Mouse (Mus musculus) right cerebral cortex, adult 18-20 months (tissue): ENCODE results near the gene L1td1.
"Not testable (repeated sequence)": the region's sequence is repeated elsewhere in the genome, so short reads cannot be mapped to it uniquely, and the experiment has no call there.

Experiments used
- DNase-seq: peaks from one replicate; pipeline ENCODE4 v3.0.0; 2022; ENCODE audit warnings: mixed read lengths

L1td1 gene

GRCm38 (mm10) chr4:98726590-98727237 is at the start of gene L1td1:
TSS of gene L1td1 (plus strand) at chr4:98726734.
- DNase-seq = no peak

GRCm38 (mm10) chr4:98677506-98677905 is 49.0 kb upstream of the L1td1 start:
- no peak for DNase-seq

GRCm38 (mm10) chr4:98686678-98687267 is 39.8 kb upstream of the L1td1 start:
- no peak for DNase-seq

GRCm38 (mm10) chr4:98688116-98688515 is 38.4 kb upstream of the L1td1 start:
- no peak for DNase-seq

GRCm38 (mm10) chr4:98688520-98688919 is 38.0 kb upstream of the L1td1 start:
- no peak for DNase-seq

GRCm38 (mm10) chr4:98689988-98690387 is 36.5 kb upstream of the L1td1 start:
- no peak for DNase-seq

GRCm38 (mm10) chr4:98693465-98694185 is 32.9 kb upstream of the L1td1 start:
- DNase-seq = no peak

- no peak for DNase-seq
Observed at GRCm38 (mm10) chr4:98697932-98698331, 28.6 kb upstream of the L1td1 start.

- DNase-seq = no peak
Observed at GRCm38 (mm10) chr4:98698921-98699320, 27.6 kb upstream of the L1td1 start.

GRCm38 (mm10) chr4:98700156-98700555 is 26.4 kb upstream of the L1td1 start:
- DNase-seq = no peak

GRCm38 (mm10) chr4:98702201-98702894 is 24.2 kb upstream of the L1td1 start:
- DNase-seq = peak; percentile 68

- DNase-seq = no peak
Observed at GRCm38 (mm10) chr4:98710891-98711290, 15.6 kb upstream of the L1td1 start.

- no peak for DNase-seq
Observed at GRCm38 (mm10) chr4:98717735-98718546, 8.6 kb upstream of the L1td1 start.

GRCm38 (mm10) chr4:98718547-98718917 is 8.0 kb upstream of the L1td1 start:
- no peak for DNase-seq

- peak; percentile 41 for DNase-seq
Observed at GRCm38 (mm10) chr4:98722454-98722853, 4.1 kb upstream of the L1td1 start.

GRCm38 (mm10) chr4:98724682-98725081 is 1.9 kb upstream of the L1td1 start:
- not testable (repeated sequence) for DNase-seq

- no peak for DNase-seq
Observed at GRCm38 (mm10) chr4:98725439-98725838, 1.1 kb upstream of the L1td1 start.

GRCm38 (mm10) chr4:98727295-98727958 is 893 bp downstream of the L1td1 start:
- no peak for DNase-seq

GRCm38 (mm10) chr4:98727959-98728347 is 1.4 kb downstream of the L1td1 start:
- DNase-seq = no peak

- DNase-seq = no peak
Observed at GRCm38 (mm10) chr4:98728716-98729115, 2.2 kb downstream of the L1td1 start.

GRCm38 (mm10) chr4:98733660-98734059 is 7.1 kb downstream of the L1td1 start:
- no peak for DNase-seq

GRCm38 (mm10) chr4:98739753-98740152 is 13.2 kb downstream of the L1td1 start:
- DNase-seq = peak; percentile 25
